Mouse (Mus musculus): Measurements from ENCODE around the gene Uba5. TPM values are rescaled to one million over a fixed set of nuclear protein-coding genes. Genes with fewer than 3 reads are reported as not detected.
A peak's percentile ranks its signal among the peaks of the same experiment; 100 is the strongest.

Uba5 gene
- polyA plus RNA-seq, 1 experiment from 2014 or later: 56.5 TPM

- 81% methylated on average over 4 of the region's 4 CpGs for WGBS
- no peak overlapping the region for H3K4me2 ChIP-seq
- no peak overlapping the region for H3K9ac ChIP-seq
- no peaks in the 10 kb centered on the region for H3K4me1 ChIP-seq
- H3K9me3 ChIP-seq: no peaks in the 10 kb centered on the region
- ATAC-seq (ENCODE audit: insufficient read depth, low FRiP score, low read depth): no peak
- H3K27me3 ChIP-seq (replicated peaks): no peaks in the 10 kb centered on the region
- no peak overlapping the region for H3K27ac ChIP-seq
- H3K4me3 ChIP-seq (replicated peaks): no peak overlapping the region
- H3K36me3 ChIP-seq: peaks cover 12% of the 10 kb centered on the region
Observed at GRCm38 (mm10) chr9:104043676-104044075, 19.3 kb downstream of the Uba5 start.

- Histone ChIP-seq H3K36me3 (no peaks in the 10 kb centered on the region; the same call in 1 of the 2 replicates), H3K4me2 (no peak within 1 kb of the TSS), H3K27me3 (replicated peaks) (no peaks in the 10 kb centered on the region), H3K27ac (no peak within 1 kb of the TSS), H3K9me3 (no peaks in the 10 kb centered on the region), H3K4me3 (replicated peaks) (no peak within 1 kb of the TSS), H3K4me1 (no peaks in the 10 kb centered on the region), H3K9ac (no peak within 1 kb of the TSS)
- WGBS: 68% methylated on average over 2 of the region's 2 CpGs
- ATAC-seq (ENCODE audit: insufficient read depth, low FRiP score, low read depth): no peak
Observed at GRCm38 (mm10) chr9:104040362-104040761, 22.6 kb downstream of the Uba5 start, which contains the start of gene Gm28305. Gene Gm28305 (plus strand): TSS chr9:104040662.

- Histone ChIP-seq H3K9ac (no peak overlapping the region), H3K27ac (no peak overlapping the region), H3K4me2 (no peak overlapping the region), H3K9me3 (no peaks in the 10 kb centered on the region), H3K36me3 (no peaks in the 10 kb centered on the region; the same call in 1 of the 2 replicates), H3K27me3 (replicated peaks) (no peaks in the 10 kb centered on the region), H3K4me3 (replicated peaks) (no peak overlapping the region), H3K4me1 (no peaks in the 10 kb centered on the region)
- ATAC-seq (ENCODE audit: insufficient read depth, low FRiP score, low read depth): no peak
- WGBS: 72% methylated on average over 4 of the region's 4 CpGs
Observed at GRCm38 (mm10) chr9:104039742-104040141, 23.2 kb downstream of the Uba5 start.

GRCm38 (mm10) chr9:104039031-104039695 lies 23.8 kb downstream of the Uba5 start:
- Histone ChIP-seq H3K4me1 (no peaks in the 10 kb centered on the region), H3K9ac (no peak overlapping the region), H3K27ac (no peak overlapping the region), H3K9me3 (no peaks in the 10 kb centered on the region), H3K36me3 (no peaks in the 10 kb centered on the region; the same call in 1 of the 2 replicates), H3K4me2 (no peak overlapping the region), H3K4me3 (replicated peaks) (no peak overlapping the region), H3K27me3 (replicated peaks) (no peaks in the 10 kb centered on the region)
- 88% methylated on average over 21 of the region's 21 CpGs for WGBS
- ATAC-seq (ENCODE audit: insufficient read depth, low FRiP score, low read depth): no peak

- no peak for ATAC-seq (ENCODE audit: insufficient read depth, low FRiP score, low read depth)
Observed at GRCm38 (mm10) chr9:104038266-104038665, 24.7 kb downstream of the Uba5 start.

GRCm38 (mm10) chr9:104035261-104036015 lies 27.5 kb downstream of the Uba5 start:
- H3K9me3 ChIP-seq: no peaks in the 10 kb centered on the region
- H3K4me1 ChIP-seq: no peaks in the 10 kb centered on the region
- no peak overlapping the region for H3K27ac ChIP-seq
- H3K9ac ChIP-seq: no peak overlapping the region
- ATAC-seq (ENCODE audit: insufficient read depth, low FRiP score, low read depth): peak; percentile 39; the same call in 1 of the 2 replicates
- 48% methylated on average over 24 of the region's 24 CpGs for WGBS
- no peak overlapping the region for H3K4me2 ChIP-seq
- no peaks in the 10 kb centered on the region for H3K27me3 ChIP-seq (replicated peaks)
- no peaks in the 10 kb centered on the region; the same call in 1 of the 2 replicates for H3K36me3 ChIP-seq
- no peak overlapping the region for H3K4me3 ChIP-seq (replicated peaks)

More at GRCm38 (mm10) chr9:104038266-104038665, 24.7 kb downstream of the Uba5 start:
- Histone ChIP-seq H3K27ac (no peak overlapping the region), H3K4me2 (no peak overlapping the region), H3K4me3 (replicated peaks) (no peak overlapping the region), H3K9ac (no peak overlapping the region), H3K36me3 (no peaks in the 10 kb centered on the region; the same call in 1 of the 2 replicates), H3K27me3 (replicated peaks) (no peaks in the 10 kb centered on the region), H3K9me3 (no peaks in the 10 kb centered on the region), H3K4me1 (no peaks in the 10 kb centered on the region)
- 84% methylated on average over 13 of the region's 13 CpGs for WGBS

GRCm38 (mm10) chr9:104034718-104035117 lies 28.2 kb downstream of the Uba5 start:
- no peaks in the 10 kb centered on the region for H3K27me3 ChIP-seq (replicated peaks)
- no peak overlapping the region for H3K4me3 ChIP-seq (replicated peaks)
- no peaks in the 10 kb centered on the region for H3K4me1 ChIP-seq
- no peaks in the 10 kb centered on the region; the same call in 1 of the 2 replicates for H3K36me3 ChIP-seq
- ATAC-seq (ENCODE audit: insufficient read depth, low FRiP score, low read depth): no peak
- no peak overlapping the region for H3K9ac ChIP-seq
- H3K9me3 ChIP-seq: no peaks in the 10 kb centered on the region
- no peak overlapping the region for H3K4me2 ChIP-seq
- no peak overlapping the region for H3K27ac ChIP-seq
- 72% methylated on average over 6 of the region's 6 CpGs for WGBS

GRCm38 (mm10) chr9:104034231-104034630 lies 28.7 kb downstream of the Uba5 start:
- WGBS: 78% methylated on average over 8 of the region's 8 CpGs
- H3K9ac ChIP-seq: no peak overlapping the region
- no peak overlapping the region for H3K4me2 ChIP-seq
- no peak overlapping the region for H3K4me3 ChIP-seq (replicated peaks)
- no peaks in the 10 kb centered on the region; the same call in 1 of the 2 replicates for H3K36me3 ChIP-seq
- H3K9me3 ChIP-seq: no peaks in the 10 kb centered on the region
- H3K27me3 ChIP-seq (replicated peaks): no peaks in the 10 kb centered on the region
- no peak overlapping the region for H3K27ac ChIP-seq
- no peaks in the 10 kb centered on the region for H3K4me1 ChIP-seq
- ATAC-seq (ENCODE audit: insufficient read depth, low FRiP score, low read depth): no peak

GRCm38 (mm10) chr9:104029861-104030260 lies 33.1 kb downstream of the Uba5 start:
- no peak for ATAC-seq (ENCODE audit: insufficient read depth, low FRiP score, low read depth)
- Histone ChIP-seq H3K4me1 (no peaks in the 10 kb centered on the region), H3K9me3 (no peaks in the 10 kb centered on the region), H3K4me3 (replicated peaks) (no peak overlapping the region), H3K9ac (no peak overlapping the region), H3K36me3 (peaks cover 8% of the 10 kb centered on the region), H3K4me2 (no peak overlapping the region), H3K27ac (no peak overlapping the region), H3K27me3 (replicated peaks) (no peaks in the 10 kb centered on the region)
- 90% methylated on average over 11 of the region's 11 CpGs for WGBS

- H3K36me3 ChIP-seq: peaks cover 8% of the 10 kb centered on the region
- no peak overlapping the region for H3K27ac ChIP-seq
- 92% methylated on average over 8 of the region's 8 CpGs for WGBS
- H3K9ac ChIP-seq: no peak overlapping the region
- no peak overlapping the region for H3K4me3 ChIP-seq (replicated peaks)
- no peaks in the 10 kb centered on the region for H3K27me3 ChIP-seq (replicated peaks)
- no peak overlapping the region for H3K4me2 ChIP-seq
- no peak for ATAC-seq (ENCODE audit: insufficient read depth, low FRiP score, low read depth)
- H3K4me1 ChIP-seq: no peaks in the 10 kb centered on the region
- H3K9me3 ChIP-seq: no peaks in the 10 kb centered on the region
Observed at GRCm38 (mm10) chr9:104027186-104027585, 35.7 kb downstream of the Uba5 start.

- H3K4me2 ChIP-seq: no peak overlapping the region
- no peak overlapping the region for H3K27ac ChIP-seq
- H3K36me3 ChIP-seq: peaks cover 13% of the 10 kb centered on the region
- no peak for ATAC-seq (ENCODE audit: insufficient read depth, low FRiP score, low read depth)
- no peaks in the 10 kb centered on the region for H3K9me3 ChIP-seq
- H3K27me3 ChIP-seq (replicated peaks): no peaks in the 10 kb centered on the region
- H3K4me1 ChIP-seq: no peaks in the 10 kb centered on the region
- no peak overlapping the region for H3K4me3 ChIP-seq (replicated peaks)
- 93% methylated on average over 10 of the region's 10 CpGs for WGBS
- H3K9ac ChIP-seq: no peak overlapping the region
Observed at GRCm38 (mm10) chr9:104021026-104021425, 41.9 kb downstream of the Uba5 start.

- no peaks in the 10 kb centered on the region for H3K9me3 ChIP-seq
- H3K36me3 ChIP-seq: peaks cover 12% of the 10 kb centered on the region
- ATAC-seq (ENCODE audit: insufficient read depth, low FRiP score, low read depth): no peak
Observed at GRCm38 (mm10) chr9:104014526-104014925, 48.4 kb downstream of the Uba5 start.

More at GRCm38 (mm10) chr9:104014526-104014925, 48.4 kb downstream of the Uba5 start:
- no peak overlapping the region for H3K9ac ChIP-seq
- H3K4me1 ChIP-seq: no peaks in the 10 kb centered on the region
- no peaks in the 10 kb centered on the region for H3K27me3 ChIP-seq (replicated peaks)
- no peak overlapping the region for H3K4me2 ChIP-seq
- 81% methylated on average over 1 of the region's 1 CpGs for WGBS
- no peak overlapping the region for H3K4me3 ChIP-seq (replicated peaks)
- no peak overlapping the region for H3K27ac ChIP-seq
